Mouse (Mus musculus) liver, postnatal 0 days (tissue): ENCODE data around the gene Wnt3.
"Not testable (repeated sequence)": the region's sequence is repeated elsewhere in the genome, so short reads cannot be mapped to it uniquely, and the experiment has no call there.

Experiments used
- CTCF ChIP-seq: sonication (generic); IDR thresholded peaks from 2 replicates; pipeline ENCODE4 v1.5.1; 2016; ENCODE audit warnings: antibody characterized with exemption, low read depth
- EP300 ChIP-seq: IDR thresholded peaks from 2 replicates; pipeline ENCODE4 v1.6.1; 2016; ENCODE audit warnings: antibody characterized with exemption, low read depth, mild to moderate bottlenecking

DNA sequence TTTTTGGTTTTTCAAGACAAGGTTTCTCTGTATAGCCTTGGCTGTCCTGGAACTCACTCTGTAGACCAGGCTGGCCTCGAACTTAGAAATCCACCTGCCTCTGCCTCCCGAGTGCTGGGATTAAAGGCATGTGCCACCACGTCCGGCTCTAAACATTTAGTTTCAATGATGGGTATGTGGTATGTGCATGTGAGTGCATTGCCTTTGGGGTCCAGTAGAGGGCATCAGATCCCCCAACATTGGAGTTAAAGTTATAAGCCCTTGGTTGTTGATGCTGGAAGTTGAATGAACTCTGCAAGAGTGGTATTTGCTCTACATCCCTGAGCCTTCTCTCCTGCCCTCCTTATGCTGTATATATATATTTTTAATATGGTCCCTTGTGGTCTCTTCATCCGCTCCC lies 13.1 kb upstream of the Wnt3 start:
- peak; percentile 16; the same call in 1 of the 2 replicates for TF ChIP-seq CTCF
- not testable (repeated sequence) for TF ChIP-seq EP300
